Mouse (Mus musculus) neural tube, embryonic 13.5 days (tissue): ENCODE results near the gene Gpr37. TPM values are rescaled to one million over a fixed set of nuclear protein-coding genes. Genes with fewer than 3 reads are reported as not detected.

Experiments used
- ATAC-seq: fragments of 200-750 bp; cut with Nextera tagmentation; 2 replicates; pipeline ENCODE4 v1.8.0; 2017; ENCODE audit warnings: low read depth, mild to moderate bottlenecking, moderate TSS enrichment, moderate library complexity
- H3K27ac ChIP-seq: fragments of 300-500 bp; sonication (generic); replicated peaks from 2 replicates; pipeline ENCODE4 v1.5.1; 2015; ENCODE audit warnings: moderate library complexity, mild to moderate bottlenecking, inconsistent platforms
- H3K27me3 ChIP-seq: fragments of 300-500 bp; sonication (generic); 2 replicates; pipeline ENCODE4 v1.6.1; 2015; ENCODE audit warnings: mild to moderate bottlenecking, inconsistent platforms
- H3K36me3 ChIP-seq: fragments of 300-500 bp; sonication (generic); 2 replicates; pipeline ENCODE4 v1.6.1; 2015; ENCODE audit warnings: mild to moderate bottlenecking, inconsistent platforms
- H3K4me1 ChIP-seq: fragments of 300-500 bp; sonication (generic); replicated peaks from 2 replicates; pipeline ENCODE4 v1.6.1; 2015; ENCODE audit warnings: inconsistent platforms
- H3K4me2 ChIP-seq: fragments of 300-500 bp; sonication (generic); 2 replicates; pipeline ENCODE4 v1.6.1; 2015; ENCODE audit warnings: inconsistent platforms, mild to moderate bottlenecking, moderate library complexity
- H3K4me3 ChIP-seq: fragments of 300-500 bp; sonication (generic); 2 replicates; pipeline ENCODE4 v1.5.1; 2015; ENCODE audit warnings: mild to moderate bottlenecking, inconsistent platforms
- H3K9ac ChIP-seq: fragments of 300-500 bp; sonication (generic); 2 replicates; pipeline ENCODE4 v1.6.1; 2015; ENCODE audit warnings: moderate library complexity, mild to moderate bottlenecking, inconsistent platforms
- H3K9me3 ChIP-seq: fragments of 300-500 bp; sonication (generic); 2 replicates; pipeline ENCODE4 v1.6.1; 2016; ENCODE audit warnings: inconsistent platforms
- WGBS: fragments of 180-500 bp; shearing (Covaris S2); methylation state at CpG from one replicate; pipeline ENCODE4 v1.1.7; 2015; 5-methylcytosine and 5-hydroxymethylcytosine counted together
- polyA plus RNA-seq: library from polyadenylated mRNA; unstranded; fragments of >200 nt; fragmentation: Nextera tagmentation; extraction: Ambion mirVana; gene quantifications from 2 replicates; pipeline ENCODE4 v1.2.1, GENCODE M21; 2015

Gpr37 gene
- polyA plus RNA-seq, 1 experiment from 2014 or later, result 8.5 TPM

DNA sequence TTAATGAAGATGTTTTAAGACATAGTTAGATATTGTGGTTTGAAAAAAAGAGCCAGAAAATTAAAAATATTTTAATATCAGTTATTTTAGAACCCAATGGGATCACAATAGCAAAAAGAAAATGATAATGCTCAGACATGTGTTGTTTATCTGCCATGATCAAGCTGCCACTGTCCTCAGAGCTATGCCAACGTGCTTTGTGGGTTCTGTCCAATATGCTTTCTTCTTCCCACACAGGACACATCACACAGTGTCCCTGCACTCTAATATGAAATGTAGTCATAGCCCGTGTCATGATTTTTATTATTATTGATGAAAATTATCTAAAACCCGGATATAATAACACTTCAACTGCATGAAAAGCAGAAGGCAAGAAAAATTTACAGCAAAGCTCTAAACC is 16.7 kb downstream of the Gpr37 start:
- H3K9me3 ChIP-seq, result no peaks in the 10 kb centered on the region
- H3K36me3 ChIP-seq, result no peaks in the 10 kb centered on the region
- no peak overlapping the region for H3K27ac ChIP-seq
- no peak overlapping the region for H3K9ac ChIP-seq
- 72% methylated on average over 3 of the region's 3 CpGs for WGBS
- H3K4me2 ChIP-seq, result no peak overlapping the region
- no peaks in the 10 kb centered on the region for H3K27me3 ChIP-seq
- no peak for ATAC-seq
- H3K4me1 ChIP-seq, result no peaks in the 10 kb centered on the region
- no peak overlapping the region for H3K4me3 ChIP-seq

DNA sequence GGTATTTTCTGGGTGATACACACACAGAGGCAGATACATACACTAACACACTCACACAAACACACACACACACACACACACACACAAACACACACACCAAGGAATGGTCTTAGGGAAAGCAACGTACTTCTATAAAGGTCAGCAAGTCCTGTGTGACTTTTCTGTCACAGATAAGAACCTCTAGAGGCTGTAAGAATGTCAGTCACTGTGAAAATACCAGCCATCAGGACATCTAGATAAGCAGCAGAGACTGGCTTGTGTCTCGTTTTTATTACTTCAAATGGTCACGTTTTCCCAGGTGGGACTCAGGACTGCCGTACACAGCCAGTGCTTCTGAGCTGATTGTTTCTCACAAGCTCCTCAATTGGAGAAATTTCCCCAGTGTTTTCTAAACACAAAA is 20.4 kb downstream of the Gpr37 start:
- no peak for ATAC-seq
- no peaks in the 10 kb centered on the region for H3K27me3 ChIP-seq
- no peaks in the 10 kb centered on the region for H3K4me1 ChIP-seq
- no peak overlapping the region for H3K27ac ChIP-seq
- 75% methylated on average over 4 of the region's 4 CpGs for WGBS
- H3K4me2 ChIP-seq, result no peak overlapping the region
- H3K4me3 ChIP-seq, result no peak overlapping the region
- no peak overlapping the region for H3K9ac ChIP-seq
- no peaks in the 10 kb centered on the region for H3K9me3 ChIP-seq
- H3K36me3 ChIP-seq, result no peaks in the 10 kb centered on the region

DNA sequence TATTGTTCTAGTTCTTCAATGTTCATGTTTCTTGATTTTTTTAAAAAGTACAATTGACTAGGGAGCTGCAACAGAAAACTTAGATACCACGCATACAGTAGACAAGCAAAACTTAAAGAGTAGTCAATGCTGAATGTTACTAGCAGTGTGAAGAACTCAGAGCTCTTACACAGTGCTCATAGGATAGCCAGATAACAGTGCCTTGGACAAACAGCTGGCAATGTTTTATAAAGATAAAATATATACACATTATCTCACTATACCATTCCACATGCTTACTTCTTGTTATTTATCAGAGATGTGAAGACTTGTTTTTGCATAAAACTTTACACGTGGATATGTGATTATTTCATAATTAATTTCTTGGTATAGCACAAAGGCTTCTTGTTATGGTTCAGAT is 26.6 kb downstream of the Gpr37 start:
- H3K36me3 ChIP-seq, result no peaks in the 10 kb centered on the region
- H3K4me1 ChIP-seq, result no peaks in the 10 kb centered on the region
- no peaks in the 10 kb centered on the region for H3K27me3 ChIP-seq
- H3K9me3 ChIP-seq, result no peaks in the 10 kb centered on the region
- no peak overlapping the region for H3K4me2 ChIP-seq
- ATAC-seq, result no peak
- WGBS, result 85% methylated on average over 2 of the region's 2 CpGs
- H3K27ac ChIP-seq, result no peak overlapping the region
- H3K4me3 ChIP-seq, result no peak overlapping the region
- H3K9ac ChIP-seq, result no peak overlapping the region

DNA sequence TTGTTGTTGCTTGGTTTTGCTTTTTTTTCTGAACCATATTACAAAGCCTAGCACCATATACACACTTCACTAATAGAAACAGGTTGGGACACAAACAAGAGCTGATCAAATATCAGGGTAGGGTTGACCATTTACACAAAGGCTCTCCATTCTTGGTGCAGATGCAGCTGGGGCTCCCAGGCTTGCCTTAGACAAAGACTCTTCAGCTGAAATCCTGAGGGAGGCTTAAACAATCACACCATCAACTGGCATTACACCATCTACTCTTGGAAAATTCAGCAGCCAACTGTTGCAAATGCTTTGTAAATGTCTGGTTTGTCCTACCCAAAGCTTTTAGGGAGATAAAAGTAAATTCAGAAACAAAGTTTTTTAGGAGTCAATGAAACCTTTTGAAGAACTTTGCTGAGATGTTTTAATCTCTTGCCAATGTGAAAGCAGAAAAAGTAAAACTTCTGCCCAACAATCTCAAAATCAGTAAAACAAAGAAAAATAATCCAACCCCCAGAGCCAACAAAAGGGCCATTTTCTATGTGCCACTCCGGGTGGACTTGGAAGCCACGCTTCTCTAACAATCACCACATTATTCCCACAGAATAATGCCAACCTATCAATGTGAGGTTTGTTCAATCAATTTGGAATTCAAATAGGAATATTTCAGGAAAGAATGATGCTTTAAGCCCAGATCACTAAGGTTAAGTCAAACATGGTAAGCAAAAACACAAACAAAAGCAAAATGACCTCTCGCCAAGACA is 30.4 kb downstream of the Gpr37 start:
- Histone ChIP-seq H3K27me3 (no peaks in the 10 kb centered on the region), H3K36me3 (no peaks in the 10 kb centered on the region), H3K4me1 (no peaks in the 10 kb centered on the region), H3K4me3 (no peak overlapping the region), H3K9ac (no peak overlapping the region), H3K9me3 (no peaks in the 10 kb centered on the region), H3K4me2 (no peak overlapping the region), H3K27ac (no peak overlapping the region)
- no peak for ATAC-seq
- WGBS, result 60% methylated on average over 3 of the region's 3 CpGs

Other genes starting within 250 kb of the Gpr37 start
- gene Pot1a, start 118.5 kb upstream of the Gpr37 start, polyA plus RNA-seq, result 28.5 and 32.8 TPM in 2 replicates